Mouse (Mus musculus) left cerebral cortex, adult 2 months (tissue): ENCODE measurements around the gene Insl5. TPM values are rescaled to one million over a fixed set of nuclear protein-coding genes. Genes with fewer than 3 reads are reported as not detected.

Experiments used
- DNase-seq, 2 experiments: peaks; one replicate each; pipeline ENCODE4 v3.0.0; 2021 to 2022; ENCODE audit warnings: low spot score in 2 of 2, mixed read lengths in 1 of 2; ENCODE audit errors: extremely low spot score in 1 of 2
- H3K27ac ChIP-seq: fragments of 200-600 bp; 2 replicates; pipeline ENCODE4 v1.8.1; 2022
- H3K4me3 ChIP-seq: fragments of 200-600 bp; 2 replicates; pipeline ENCODE4 v1.8.1; 2022
- CTCF ChIP-seq: fragments of 200-600 bp; IDR thresholded peaks from 2 replicates; pipeline ENCODE4 v1.8.1; 2022; ENCODE audit warnings: antibody characterized with exemption, mild to moderate bottlenecking, moderate library complexity
- intact Hi-C: fragments of 180-260 bp; cut with DNase I; formaldehyde crosslinking; loops from one replicate; pipeline ENCODE4 v1.15.1; 2025
- total RNA-seq, 2 experiments: library from RNA; stranded (reverse); gene quantifications; 2 replicates each; pipeline ENCODE4 v1.2.3; 2021

The Insl5 gene
- total RNA-seq, 2 experiments from 2014 or later, result 1.8 to 3.1 TPM

- no peak for TF ChIP-seq CTCF
- DNase-seq, result no peak
- peak overlapping the region; percentile 5; the same call in 1 of the 2 replicates for H3K27ac ChIP-seq
- intact Hi-C loops, result no loop called here
- H3K4me3 ChIP-seq, result no peak overlapping the region
These were observed 13.2 kb downstream of the Insl5 start for GRCm38 (mm10) chr4:103013490-103013889.

- H3K27ac ChIP-seq, result no peak overlapping the region
- intact Hi-C loops, result no loop called here
- DNase-seq, result peak in 1 of 2 experiments; percentile 16
- no peak for TF ChIP-seq CTCF
- no peak overlapping the region for H3K4me3 ChIP-seq
These were observed 14.8 kb downstream of the Insl5 start for GRCm38 (mm10) chr4:103011823-103012222.

GRCm38 (mm10) chr4:103010734-103011133 lies 15.9 kb downstream of the Insl5 start:
- Histone ChIP-seq H3K4me3 (no peak overlapping the region), H3K27ac (no peak overlapping the region)
- TF ChIP-seq CTCF, result no peak
- intact Hi-C loops, result no loop called here
- no peak for DNase-seq

- DNase-seq, result no peak
- no peak overlapping the region for H3K27ac ChIP-seq
- intact Hi-C loops, result no loop called here
- no peak for TF ChIP-seq CTCF
- no peak overlapping the region for H3K4me3 ChIP-seq
These were observed 19.7 kb downstream of the Insl5 start for GRCm38 (mm10) chr4:103006943-103007418.

GRCm38 (mm10) chr4:103006266-103006665 lies 20.4 kb downstream of the Insl5 start:
- intact Hi-C loops, result no loop called here
- H3K4me3 ChIP-seq, result no peak overlapping the region
- DNase-seq, result no peak
- no peak for TF ChIP-seq CTCF
- H3K27ac ChIP-seq, result no peak overlapping the region

DNA sequence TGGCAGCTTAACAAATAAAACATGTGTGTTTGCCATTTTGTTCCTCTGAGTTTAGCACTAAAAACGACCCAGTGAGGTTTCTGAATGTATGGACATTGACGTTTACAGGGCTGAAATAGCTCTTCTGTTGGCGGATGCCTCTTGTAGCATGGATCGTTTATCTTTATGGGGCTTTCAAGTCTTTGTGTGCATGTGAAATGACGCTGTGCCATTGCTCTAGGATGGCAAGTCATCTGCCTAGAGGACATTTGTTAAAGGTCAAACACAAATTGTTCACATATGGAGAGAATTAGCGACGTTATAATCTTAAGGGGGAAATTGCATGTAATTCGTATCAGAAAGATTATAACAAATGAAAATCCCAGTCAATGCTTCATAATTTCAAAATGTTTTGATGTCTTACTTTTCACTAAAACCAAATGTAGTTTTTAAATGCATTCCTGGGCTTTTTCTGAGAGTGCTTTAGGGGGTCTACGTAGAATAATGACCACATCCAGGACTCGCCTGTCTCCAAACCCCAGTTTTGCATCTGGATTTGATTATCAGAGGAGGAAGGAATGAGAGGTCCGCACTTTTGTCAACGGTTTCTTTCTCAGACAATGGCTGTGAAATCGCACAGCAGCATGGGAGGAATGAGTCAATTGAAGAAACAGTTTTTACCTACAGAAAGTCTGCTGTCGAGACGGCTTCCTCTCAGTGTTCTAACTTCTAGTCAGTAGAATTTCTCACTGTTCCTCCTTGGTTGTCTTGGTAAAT lies 21.3 kb downstream of the Insl5 start:
- intact Hi-C loops, result no loop called here

DNA sequence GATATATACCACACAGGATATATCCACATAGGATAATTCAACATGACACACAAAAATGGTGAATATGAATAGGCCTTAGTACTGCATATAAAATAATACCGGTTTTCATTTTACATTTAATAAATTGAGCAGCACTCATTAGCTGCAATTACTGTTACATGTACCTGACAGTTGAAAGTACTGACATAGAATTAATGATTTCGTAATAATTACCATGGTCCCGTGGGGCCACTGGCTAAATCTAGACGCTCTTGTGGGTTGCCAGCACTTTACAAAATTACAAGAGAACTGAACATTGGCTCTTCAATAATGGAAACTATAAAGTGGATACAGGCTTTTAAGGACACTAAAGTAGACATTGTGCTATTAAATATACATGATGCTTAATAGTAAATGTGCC lies 22.0 kb downstream of the Insl5 start:
- TF ChIP-seq CTCF, result no peak
- H3K27ac ChIP-seq, result no peak overlapping the region
- DNase-seq, result no peak
- H3K4me3 ChIP-seq, result no peak overlapping the region
- intact Hi-C loops, result no loop called here

More for the DNA sequence above, 21.3 kb downstream of the Insl5 start:
- DNase-seq, result no peak
- no peak overlapping the region for H3K27ac ChIP-seq
- TF ChIP-seq CTCF, result no peak
- H3K4me3 ChIP-seq, result no peak overlapping the region

GRCm38 (mm10) chr4:102991685-102992084 lies 35.0 kb downstream of the Insl5 start:
- Histone ChIP-seq H3K27ac (no peak overlapping the region), H3K4me3 (no peak overlapping the region)
- no peak for DNase-seq
- TF ChIP-seq CTCF, result no peak
- intact Hi-C loops, result no loop called here

DNA sequence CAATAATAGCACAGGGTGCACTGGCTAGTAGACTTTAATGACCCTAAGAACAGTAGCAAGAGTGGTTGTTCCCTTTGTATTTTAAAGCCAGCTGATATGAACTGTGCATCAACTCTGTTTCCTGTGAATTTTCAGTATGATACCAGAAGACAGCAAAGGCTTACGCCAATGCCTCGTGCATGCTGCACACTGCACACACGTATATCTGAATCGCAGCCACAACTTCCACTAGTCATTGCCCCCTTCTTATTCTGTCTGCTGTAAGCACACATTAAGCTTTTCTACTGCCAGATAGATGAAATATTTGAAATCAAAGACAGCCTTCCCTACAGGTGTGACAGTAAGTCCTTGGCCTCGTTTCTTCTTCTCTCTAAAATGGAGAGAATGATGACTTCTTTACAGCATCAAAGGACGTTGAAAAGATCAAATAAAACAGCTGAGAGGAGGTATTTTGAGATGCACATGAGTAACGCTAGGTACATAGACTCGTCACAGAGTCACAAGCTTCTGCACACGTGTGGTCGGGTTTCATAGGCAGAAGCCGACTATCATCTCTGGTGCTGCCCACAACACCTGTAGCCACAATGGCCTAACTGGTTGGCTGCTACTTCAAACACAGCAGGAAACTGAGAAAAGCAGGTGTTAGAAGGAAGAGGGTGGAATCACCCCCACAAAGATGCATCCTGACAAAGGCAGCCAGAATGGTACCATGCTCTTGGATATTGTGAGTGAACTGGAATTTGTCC lies 35.9 kb downstream of the Insl5 start:
- intact Hi-C loops, result no loop called here
- no peak overlapping the region for H3K4me3 ChIP-seq

GRCm38 (mm10) chr4:102990016-102990415 lies 36.6 kb downstream of the Insl5 start:
- TF ChIP-seq CTCF, result no peak
- no peak for DNase-seq
- intact Hi-C loops, result no loop called here
- Histone ChIP-seq H3K4me3 (no peak overlapping the region), H3K27ac (no peak overlapping the region)

More for the DNA sequence above, 35.9 kb downstream of the Insl5 start:
- no peak overlapping the region for H3K27ac ChIP-seq
- no peak for DNase-seq
- no peak for TF ChIP-seq CTCF

DNA sequence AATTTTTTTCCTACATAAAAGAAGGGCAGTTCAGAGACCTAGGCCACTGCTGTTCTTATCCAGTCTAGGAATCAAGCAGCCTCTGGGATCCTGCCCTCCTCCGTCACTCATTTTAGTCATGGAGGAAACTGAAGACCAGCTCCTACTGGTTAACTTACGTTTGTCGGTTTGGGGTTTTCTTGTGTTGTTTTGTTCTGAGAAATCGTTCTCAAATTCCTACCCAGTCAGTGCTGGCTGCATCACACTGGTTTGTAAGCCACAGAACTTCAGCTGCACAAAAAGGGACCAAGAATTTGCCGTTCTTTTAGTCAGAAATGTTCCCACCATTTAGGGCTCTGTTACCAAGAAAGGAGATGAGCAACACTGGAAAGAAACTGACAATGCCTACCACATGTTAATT lies 37.3 kb downstream of the Insl5 start:
- intact Hi-C loops, result no loop called here
- no peak for DNase-seq
- H3K27ac ChIP-seq, result no peak overlapping the region
- H3K4me3 ChIP-seq, result no peak overlapping the region
- TF ChIP-seq CTCF, result no peak

DNA sequence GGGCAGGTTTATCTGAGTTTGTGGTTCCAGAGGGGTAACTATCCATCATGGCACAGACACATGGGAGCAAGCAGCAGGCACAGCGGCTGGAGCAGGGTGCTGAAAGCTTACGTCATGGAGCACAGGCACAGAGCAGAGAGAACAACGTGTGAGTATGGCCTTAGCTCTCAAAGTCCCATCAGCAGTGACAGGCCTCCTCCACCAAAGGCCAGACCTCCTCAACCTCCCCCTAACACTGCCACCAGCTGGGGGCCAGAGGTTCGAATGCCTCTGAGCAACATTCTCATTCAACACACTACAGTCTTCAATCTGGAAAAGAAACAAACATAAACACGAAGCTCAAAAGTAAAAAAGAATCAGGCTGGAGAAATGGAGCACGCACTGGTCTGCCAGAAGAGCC lies 38.1 kb downstream of the Insl5 start:
- no peak for DNase-seq
- no peak overlapping the region for H3K4me3 ChIP-seq
- intact Hi-C loops, result no loop called here
- no peak overlapping the region for H3K27ac ChIP-seq
- TF ChIP-seq CTCF, result no peak
